Mouse (Mus musculus): ENCODE measurements around the gene Emc6. TPM values are rescaled to one million over a fixed set of nuclear protein-coding genes. Genes with fewer than 3 reads are reported as not detected.

Emc6 gene
- polyA plus RNA-seq (2017; shearing (Covaris generic)), result 79.2 TPM

GRCm38 (mm10) chr11:73176608-73177508 lies at the start of gene Emc6, which contains the start of gene Tax1bp3:
Emc6 (minus strand) TSS chr11:73177037.
Tax1bp3 (plus strand) TSS chr11:73177083.

GRCm38 (mm10) chr11:73199230-73199712 lies 22.4 kb upstream of the Emc6 start, which contains the start of gene Shpk:
Shpk (plus strand) TSS chr11:73199460.

GRCm38 (mm10) chr11:73198603-73199229 lies 21.9 kb upstream of the Emc6 start, which contains the start of gene Ctns:
Ctns (minus strand) TSS chr11:73199042.

DNA sequence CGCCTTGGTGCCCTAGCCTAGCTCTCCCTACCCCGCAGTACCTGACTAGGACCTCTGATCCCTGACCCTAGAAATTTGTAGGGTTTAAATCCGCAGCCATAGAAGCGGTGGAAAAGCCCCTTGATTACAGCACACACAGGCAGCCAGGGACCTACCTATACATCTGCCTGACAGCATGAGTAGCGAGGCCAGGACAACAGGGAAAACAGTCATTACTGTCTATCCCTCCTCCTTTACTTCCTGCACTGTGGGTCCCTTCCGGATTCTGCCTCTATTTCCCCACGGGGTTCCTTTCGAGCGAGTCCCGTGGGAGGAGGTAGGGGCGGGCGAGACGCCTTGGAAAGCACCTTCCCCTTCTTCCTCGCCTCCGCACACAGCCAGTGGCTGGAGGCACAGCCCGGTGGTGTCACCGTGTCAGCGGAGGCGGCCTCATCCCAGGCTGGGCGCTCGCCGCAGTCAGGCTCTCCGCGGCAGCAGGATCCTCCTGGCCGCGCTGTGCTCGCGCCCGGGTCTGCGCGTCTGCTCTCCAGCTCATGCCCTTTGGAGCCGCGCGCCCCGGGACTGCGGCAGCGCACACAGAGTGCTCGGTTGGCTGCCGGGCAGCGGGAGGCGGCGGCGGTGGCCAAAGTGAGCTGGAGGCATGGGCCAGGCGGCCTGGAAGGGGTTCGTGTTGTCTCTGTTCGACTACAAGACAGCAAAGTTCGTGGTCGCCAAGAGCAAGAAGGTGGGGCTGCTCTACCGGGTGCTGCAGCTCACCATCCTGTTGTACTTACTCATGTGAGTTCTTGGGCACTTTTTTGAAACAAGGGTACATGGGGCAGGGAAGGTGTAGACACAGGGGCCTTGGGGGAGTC lies 16.7 kb downstream of the Emc6 start, which contains the start of gene P2rx5:
P2rx5 (plus strand) TSS at position 465 of the 854 bp plus-strand sequence.

DNA sequence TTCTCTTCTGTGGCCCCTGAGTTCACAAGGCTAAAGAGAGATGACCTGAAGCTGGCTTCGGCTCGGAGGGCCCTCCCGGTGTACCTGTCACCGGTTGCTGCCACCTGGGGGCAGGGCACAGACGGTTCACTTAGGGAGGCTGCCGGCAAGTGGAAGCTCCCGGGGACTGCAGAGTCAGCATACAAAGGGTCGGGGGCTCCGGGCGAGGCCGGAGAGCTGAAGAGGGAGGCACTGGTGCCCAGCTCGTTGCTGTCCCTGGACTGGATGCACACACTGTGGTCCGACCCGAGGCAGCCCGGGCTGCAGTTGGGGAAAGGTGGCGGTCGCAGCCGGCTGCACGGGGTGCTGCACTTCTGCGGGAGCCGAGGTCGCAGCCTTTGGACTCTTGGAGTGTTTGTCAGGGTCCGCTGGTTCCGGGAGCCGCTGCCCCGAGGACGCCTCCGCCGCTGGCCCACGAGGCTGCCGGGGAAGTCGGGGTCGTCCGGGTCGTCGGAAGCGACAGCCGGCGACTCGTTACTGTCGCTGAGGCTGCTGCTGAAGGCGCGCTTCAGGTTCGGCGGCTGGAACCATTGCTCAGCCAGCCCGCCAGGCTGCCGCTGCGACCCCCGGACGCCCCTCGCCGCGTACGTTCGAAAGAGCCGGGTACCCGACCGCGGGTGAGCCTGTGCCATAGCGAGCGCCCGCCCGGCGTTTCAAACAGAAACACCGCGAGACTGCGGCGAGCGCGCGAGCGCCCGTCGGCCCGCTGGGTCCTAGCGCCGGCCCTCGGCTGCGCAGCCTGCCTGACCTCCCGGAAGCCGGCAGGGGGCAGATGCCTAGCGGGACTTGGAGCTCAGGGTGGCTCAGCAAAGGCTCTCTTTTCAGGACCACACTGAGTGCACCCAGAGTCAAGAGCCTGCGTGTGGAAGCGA lies 39.0 kb downstream of the Emc6 start, which contains the start of gene Haspin:
Haspin (minus strand) TSS at position 704 of the 911 bp plus-strand sequence.

Other genes with a start within 250 kb of the Emc6 start
- 288 TPM for gene Atp2a3, start 215.9 kb downstream of the Emc6 start, polyA plus RNA-seq (2017; shearing (Covaris generic))
- not detected for gene P2rx1, start 177.9 kb downstream of the Emc6 start, polyA plus RNA-seq (2017; shearing (Covaris generic))
- gene Camkk1, start 158.0 kb downstream of the Emc6 start, polyA plus RNA-seq (2017; shearing (Covaris generic)), result 13.2 TPM
- 16.7 TPM for gene Ncbp3, start 129.3 kb downstream of the Emc6 start, polyA plus RNA-seq (2017; shearing (Covaris generic))
- 49.3 TPM for gene Itgae, start 86.5 kb downstream of the Emc6 start, polyA plus RNA-seq (2017; shearing (Covaris generic))
- 11.2 TPM for gene Haspin, start 38.7 kb downstream of the Emc6 start, polyA plus RNA-seq (2017; shearing (Covaris generic))
- 0.17 TPM for gene P2rx5, start 16.6 kb downstream of the Emc6 start, polyA plus RNA-seq (2017; shearing (Covaris generic))
- gene Tax1bp3, start within 50 bp of the Emc6 start, polyA plus RNA-seq (2017; shearing (Covaris generic)), result 28.7 TPM
- gene Ctns, start 22.0 kb upstream of the Emc6 start, polyA plus RNA-seq (2017; shearing (Covaris generic)), result 12.4 TPM
- gene Shpk, start 22.4 kb upstream of the Emc6 start, polyA plus RNA-seq (2017; shearing (Covaris generic)), result 9.5 TPM
- gene Trpv1, start 57.3 kb upstream of the Emc6 start, polyA plus RNA-seq (2017; shearing (Covaris generic)), result not detected
- not detected for gene Trpv3, start 90.4 kb upstream of the Emc6 start, polyA plus RNA-seq (2017; shearing (Covaris generic))
- gene Aspa, start 152.6 kb upstream of the Emc6 start, polyA plus RNA-seq (2017; shearing (Covaris generic)), result 0.10 TPM
- gene Gm49340, start 152.7 kb upstream of the Emc6 start, polyA plus RNA-seq (2017; shearing (Covaris generic)), result not detected
- gene Spata22, start 152.7 kb upstream of the Emc6 start, polyA plus RNA-seq (2017; shearing (Covaris generic)), result not detected
- gene Olfr20, start 173.7 kb upstream of the Emc6 start, polyA plus RNA-seq (2017; shearing (Covaris generic)), result not detected
- gene Olfr376, start 194.2 kb upstream of the Emc6 start, polyA plus RNA-seq (2017; shearing (Covaris generic)), result not detected
- not detected for gene Olfr1, start 222.6 kb upstream of the Emc6 start, polyA plus RNA-seq (2017; shearing (Covaris generic))